Mouse (Mus musculus) heart, embryonic 12.5 days (tissue): Measurements from ENCODE around the gene Adgre5. TPM values are rescaled to one million over a fixed set of nuclear protein-coding genes. Genes with fewer than 3 reads are reported as not detected.

Source experiments
- ATAC-seq: fragments of 200-750 bp; cut with Nextera tagmentation; 2 replicates; pipeline ENCODE4 v1.8.0; 2017; ENCODE audit warnings: moderate TSS enrichment, moderate library complexity; ENCODE audit not compliant: insufficient number of reproducible peaks, low FRiP score
- H3K27ac ChIP-seq: fragments of 300-500 bp; sonication (generic); 2 replicates; pipeline ENCODE4 v1.5.1; 2016; ENCODE audit warnings: mild to moderate bottlenecking, moderate library complexity; ENCODE audit not compliant: poor library complexity, severe bottlenecking
- H3K27me3 ChIP-seq: fragments of 300-500 bp; sonication (generic); replicated peaks from 2 replicates; pipeline ENCODE4 v1.6.1; 2016; ENCODE audit warnings: mild to moderate bottlenecking, moderate library complexity
- H3K36me3 ChIP-seq: fragments of 300-500 bp; sonication (generic); 2 replicates; pipeline ENCODE4 v1.6.1; 2016; ENCODE audit warnings: mild to moderate bottlenecking, moderate library complexity
- H3K4me1 ChIP-seq: fragments of 300-500 bp; sonication (generic); replicated peaks from 2 replicates; pipeline ENCODE4 v1.6.1; 2016; ENCODE audit warnings: mild to moderate bottlenecking
- H3K4me2 ChIP-seq: fragments of 300-500 bp; sonication (generic); 2 replicates; pipeline ENCODE4 v1.6.1; 2016; ENCODE audit warnings: mild to moderate bottlenecking, moderate library complexity
- H3K4me3 ChIP-seq: fragments of 300-500 bp; sonication (generic); 2 replicates; pipeline ENCODE4 v1.5.1; 2016; ENCODE audit warnings: mild to moderate bottlenecking
- H3K9ac ChIP-seq: fragments of 300-500 bp; sonication (generic); 2 replicates; pipeline ENCODE4 v1.6.1; 2016; ENCODE audit warnings: mild to moderate bottlenecking, moderate library complexity
- H3K9me3 ChIP-seq: fragments of 300-500 bp; sonication (generic); replicated peaks from 2 replicates; pipeline ENCODE4 v1.6.1; 2016; ENCODE audit warnings: mild to moderate bottlenecking, moderate library complexity
- whole genome bisulfite sequencing: fragments of 180-500 bp; shearing (Covaris S2); methylation state at CpG from one replicate; pipeline ENCODE4 v1.1.7; 2016; 5-methylcytosine and 5-hydroxymethylcytosine counted together
- polyA plus RNA-seq: library from polyadenylated mRNA; unstranded; fragments of >200 nt; fragmentation: Nextera tagmentation; extraction: Ambion mirVana; gene quantifications from 2 replicates; pipeline ENCODE4 v1.2.1, GENCODE M21; 2016

The Adgre5 gene
- polyA plus RNA-seq, result 26.2 and 29.2 TPM in 2 replicates

DNA sequence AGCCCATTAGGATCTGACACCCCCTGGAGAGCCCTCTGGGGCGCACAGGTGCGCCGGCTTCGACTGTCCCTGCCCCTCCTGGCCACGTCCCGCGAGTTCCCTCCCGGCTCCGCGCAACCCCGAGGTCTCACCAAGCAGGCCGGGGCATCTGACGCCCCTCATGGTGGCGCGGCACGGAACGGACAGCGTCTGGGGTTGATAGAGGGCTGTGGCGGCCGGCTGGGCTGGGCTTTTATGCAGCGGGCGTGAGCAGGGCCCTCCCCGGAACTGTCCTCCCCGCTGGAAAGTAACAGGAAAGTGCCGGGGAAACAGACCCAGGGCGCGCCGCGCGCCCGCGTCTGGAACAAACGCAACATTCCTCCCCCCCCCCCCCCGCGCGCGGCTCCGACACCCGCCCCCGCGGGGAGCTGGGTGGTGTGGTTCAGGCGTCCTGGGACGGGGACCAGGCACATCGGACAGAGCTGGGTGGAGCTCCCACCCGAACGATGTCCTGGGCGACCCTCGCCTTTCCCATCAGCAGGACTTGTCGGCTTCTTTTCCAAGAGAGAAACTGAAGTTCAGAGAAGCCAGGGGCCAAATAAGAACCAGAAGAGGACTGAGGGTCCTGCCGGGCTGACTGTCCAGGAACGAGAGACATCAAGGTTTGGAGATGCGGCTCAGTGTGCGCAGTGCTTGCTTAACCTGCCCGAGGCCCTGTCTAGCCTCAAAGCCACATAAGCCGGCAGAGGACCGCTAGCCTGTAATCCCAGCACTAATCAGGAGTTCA, at the start of gene Adgre5:
Gene Adgre5, minus strand, starts transcription at position 351 of the 766 bp plus-strand sequence.
- Histone ChIP-seq H3K4me1 (peaks cover 35% of the 10 kb centered on the region), H3K27ac (peak within 1 kb of the TSS; percentile 69), H3K4me2 (peak within 1 kb of the TSS; percentile 88), H3K4me3 (peak within 1 kb of the TSS; percentile 58), H3K9ac (peak within 1 kb of the TSS; percentile 87), H3K9me3 (no peaks in the 10 kb centered on the region), H3K36me3 (0 out of 2 replicates have a peak, but pooled peaks cover 3% of the 10 kb centered on the region), H3K27me3 (no peaks in the 10 kb centered on the region)
- WGBS, result 2% methylated on average over 50 of the region's 56 CpGs
- peak; percentile 80 for ATAC-seq

DNA sequence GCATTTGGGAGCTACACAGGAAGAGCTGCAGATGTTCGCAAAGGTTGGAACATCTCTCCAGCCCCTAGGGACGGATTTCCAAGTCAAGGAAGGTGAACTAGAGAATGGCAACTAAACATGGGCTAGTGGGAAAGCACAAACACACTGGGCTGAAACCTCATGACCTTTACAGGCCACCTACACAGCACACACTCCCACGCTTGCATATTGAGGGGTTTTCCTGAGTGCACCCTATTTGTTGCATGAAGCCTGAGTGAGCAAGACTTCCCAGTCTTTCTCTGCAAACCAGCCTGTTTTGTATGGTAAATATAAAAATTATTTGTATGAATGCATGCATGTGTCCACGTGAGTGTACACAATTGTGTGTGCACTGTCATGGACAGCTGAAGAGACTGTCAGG, 48.7 kb upstream of the Adgre5 start:
- no peak for ATAC-seq
- Histone ChIP-seq H3K27me3 (0 out of 2 replicates have a peak, but pooled peaks cover 7% of the 10 kb centered on the region), H3K27ac (no peak overlapping the region), H3K36me3 (no peaks in the 10 kb centered on the region), H3K9ac (no peak overlapping the region), H3K9me3 (no peaks in the 10 kb centered on the region), H3K4me3 (no peak overlapping the region), H3K4me1 (no peaks in the 10 kb centered on the region), H3K4me2 (no peak overlapping the region)
- 68% methylated on average over 4 of the region's 4 CpGs for WGBS

DNA sequence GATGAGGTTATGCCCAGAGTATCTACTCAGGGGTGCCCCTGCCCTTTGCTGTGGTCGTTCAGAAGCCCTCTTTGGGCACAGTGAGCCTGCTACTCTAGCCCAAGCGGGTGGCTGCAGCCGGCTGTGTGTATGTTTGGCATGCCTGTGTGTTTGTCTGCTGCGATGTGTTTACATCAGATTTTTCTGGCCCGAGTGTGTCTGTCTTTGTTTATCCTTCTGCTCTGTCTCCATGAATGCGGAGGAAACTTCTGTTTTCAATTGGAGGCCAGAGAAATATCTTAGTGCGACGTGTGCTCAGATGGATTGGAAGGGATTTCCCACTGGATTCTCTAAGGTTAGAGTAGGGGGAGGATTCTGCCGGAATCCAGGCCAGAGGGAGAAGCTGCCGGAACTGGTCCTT, 43.9 kb upstream of the Adgre5 start:
- Histone ChIP-seq H3K9me3 (no peaks in the 10 kb centered on the region), H3K9ac (no peak overlapping the region), H3K4me1 (peaks cover 3% of the 10 kb centered on the region; the same call in 1 of the 2 replicates), H3K27me3 (0 out of 2 replicates have a peak, but pooled peaks cover 6% of the 10 kb centered on the region), H3K4me2 (no peak overlapping the region), H3K4me3 (no peak overlapping the region), H3K27ac (no peak overlapping the region), H3K36me3 (no peaks in the 10 kb centered on the region)
- no peak for ATAC-seq
- 65% methylated on average over 10 of the region's 10 CpGs for WGBS

DNA sequence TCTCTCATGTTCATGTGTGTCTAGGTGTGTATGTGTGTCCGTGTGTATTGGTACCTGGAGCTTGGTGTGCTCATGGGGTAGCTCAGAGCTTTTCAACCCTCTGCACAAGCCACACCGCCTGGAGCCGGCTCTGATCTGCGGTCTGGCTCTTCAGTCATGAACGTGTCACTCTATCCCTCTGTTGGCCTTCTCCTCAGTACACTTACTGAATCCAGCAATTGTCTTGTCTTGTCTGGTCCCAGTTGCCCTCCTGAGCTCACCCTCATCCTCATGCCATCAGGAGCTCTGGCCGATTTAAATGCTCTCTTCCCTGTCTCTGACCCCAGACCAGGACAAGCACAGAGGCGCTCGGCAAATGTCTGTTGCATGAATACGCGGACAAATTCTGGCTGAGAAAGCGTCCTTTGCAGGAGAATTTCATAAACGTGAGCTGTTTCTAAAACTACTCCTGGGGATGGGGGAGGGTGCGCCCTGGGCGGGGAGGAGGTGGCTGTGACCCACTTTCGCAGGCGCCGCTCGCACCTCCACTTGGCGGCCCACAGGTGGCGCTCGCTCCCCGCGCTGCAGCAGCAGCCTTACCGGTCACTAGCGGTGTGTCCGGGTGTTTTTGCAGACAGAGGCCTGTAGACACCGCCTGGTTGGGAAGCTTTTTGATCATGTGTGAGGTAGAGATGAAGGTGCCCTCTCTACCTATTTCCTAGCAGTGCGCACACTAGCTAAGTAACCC, 41.9 kb upstream of the Adgre5 start:
- ATAC-seq, result peak; percentile 38; the same call in 1 of the 2 replicates
- H3K36me3 ChIP-seq, result no peaks in the 10 kb centered on the region
- H3K27me3 ChIP-seq, result 0 out of 2 replicates have a peak, but pooled peaks cover 6% of the 10 kb centered on the region
- H3K4me3 ChIP-seq, result no peak overlapping the region
- 15% methylated on average over 28 of the region's 28 CpGs for WGBS
- peak overlapping the region; percentile 35; the same call in 1 of the 2 replicates for H3K4me2 ChIP-seq
- no peak overlapping the region for H3K27ac ChIP-seq
- no peaks in the 10 kb centered on the region for H3K9me3 ChIP-seq
- peaks cover 3% of the 10 kb centered on the region; the same call in 1 of the 2 replicates for H3K4me1 ChIP-seq
- no peak overlapping the region for H3K9ac ChIP-seq

DNA sequence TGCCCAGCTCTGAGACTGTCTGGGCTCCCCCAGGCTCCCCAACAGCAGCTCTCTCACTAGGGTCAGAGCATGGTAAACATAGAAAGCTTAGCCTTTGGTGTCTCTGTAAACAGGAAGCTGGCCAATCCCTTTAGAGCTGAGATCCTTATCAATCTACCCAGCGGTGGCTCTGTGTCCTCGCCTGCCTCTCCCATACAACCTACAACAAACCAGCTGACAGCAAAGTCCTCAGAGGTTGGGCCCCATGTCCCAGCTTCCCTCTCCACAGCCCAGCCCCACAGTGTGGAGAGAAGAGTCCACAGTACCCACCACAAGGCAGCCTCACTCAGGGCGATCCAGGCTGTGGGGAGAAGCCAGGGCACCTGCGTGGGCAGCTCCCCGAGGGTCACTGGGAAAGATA, 38.5 kb upstream of the Adgre5 start:
- Histone ChIP-seq H3K27me3 (0 out of 2 replicates have a peak, but pooled peaks cover 6% of the 10 kb centered on the region), H3K9ac (peak overlapping the region; percentile 49; the same call in 1 of the 2 replicates), H3K4me1 (peaks cover 3% of the 10 kb centered on the region; the same call in 1 of the 2 replicates), H3K4me2 (no peak overlapping the region), H3K36me3 (no peaks in the 10 kb centered on the region), H3K9me3 (no peaks in the 10 kb centered on the region), H3K27ac (no peak overlapping the region), H3K4me3 (no peak overlapping the region)
- 37% methylated on average over 5 of the region's 5 CpGs for WGBS
- no peak for ATAC-seq

DNA sequence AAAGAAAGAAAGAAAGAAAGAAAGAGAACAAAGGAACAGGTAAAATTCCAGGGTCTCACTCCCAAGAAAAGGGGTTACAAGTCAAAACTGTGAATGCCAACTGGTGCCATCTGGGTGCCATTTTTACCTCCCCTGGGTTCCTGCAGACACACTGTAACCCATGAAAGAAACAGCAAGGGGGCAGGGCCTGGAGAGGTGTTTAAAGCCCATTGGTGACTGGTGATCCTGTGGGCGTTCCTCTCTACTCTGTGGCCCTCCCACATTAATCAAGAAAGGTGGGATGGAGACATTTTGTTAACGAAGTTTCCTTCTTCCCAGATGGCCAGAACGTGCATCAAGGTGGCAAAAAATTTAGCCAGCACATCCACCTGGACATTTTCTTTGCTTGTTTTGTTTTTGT, 36.9 kb upstream of the Adgre5 start:
- no peak for ATAC-seq
- Histone ChIP-seq H3K9ac (no peak overlapping the region), H3K27me3 (0 out of 2 replicates have a peak, but pooled peaks cover 6% of the 10 kb centered on the region), H3K36me3 (no peaks in the 10 kb centered on the region), H3K4me2 (no peak overlapping the region), H3K4me1 (peaks cover 7% of the 10 kb centered on the region; the same call in 1 of the 2 replicates), H3K4me3 (no peak overlapping the region), H3K9me3 (no peaks in the 10 kb centered on the region), H3K27ac (no peak overlapping the region)
- WGBS, result 82% methylated on average over 3 of the region's 3 CpGs

DNA sequence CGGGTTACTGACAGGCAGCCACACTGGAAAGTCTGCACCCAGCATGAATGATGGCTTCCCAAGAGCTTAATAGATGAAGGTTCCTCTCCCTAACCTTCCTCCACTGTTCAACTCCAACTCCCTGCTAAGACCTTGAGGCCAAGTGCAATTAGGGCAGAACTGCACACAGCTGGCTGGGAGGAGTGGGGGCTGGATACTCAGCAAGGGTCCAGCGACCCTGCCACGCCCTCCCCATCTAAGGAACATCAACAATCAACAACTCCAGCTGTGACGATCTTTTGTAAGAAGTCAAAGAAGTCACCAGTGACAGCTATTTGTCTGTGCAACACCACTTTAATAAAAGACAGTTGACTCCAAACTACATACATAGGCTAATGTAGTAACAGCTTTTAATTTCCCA, 35.5 kb upstream of the Adgre5 start:
- no peak overlapping the region for H3K9ac ChIP-seq
- WGBS, result 51% methylated on average over 4 of the region's 4 CpGs
- no peak for ATAC-seq
- no peaks in the 10 kb centered on the region for H3K36me3 ChIP-seq
- H3K4me1 ChIP-seq, result peaks cover 14% of the 10 kb centered on the region
- H3K27ac ChIP-seq, result no peak overlapping the region
- H3K27me3 ChIP-seq, result no peaks in the 10 kb centered on the region
- H3K4me3 ChIP-seq, result no peak overlapping the region
- H3K9me3 ChIP-seq, result no peaks in the 10 kb centered on the region
- no peak overlapping the region for H3K4me2 ChIP-seq

DNA sequence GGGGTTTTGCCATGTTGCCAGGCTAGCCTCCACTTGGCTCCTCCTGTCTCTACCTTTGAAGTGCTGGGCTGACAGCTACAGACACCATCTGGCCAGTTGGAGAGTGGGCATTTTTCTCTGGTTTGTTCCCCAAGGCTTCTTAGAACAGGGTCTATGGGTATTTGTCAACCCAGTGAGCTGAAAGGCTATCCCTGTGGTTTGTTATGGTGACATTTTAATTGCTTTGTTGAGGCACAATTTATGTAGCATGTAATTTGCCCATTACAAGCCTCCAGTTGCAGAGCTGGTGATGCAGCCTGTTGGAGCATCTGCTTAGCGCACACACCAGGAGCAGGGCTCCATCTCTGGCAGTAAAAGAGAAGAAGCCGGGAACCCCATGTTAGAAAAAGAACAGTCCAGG, 33.1 kb upstream of the Adgre5 start:
- no peak overlapping the region for H3K4me3 ChIP-seq
- WGBS, result 82% methylated on average over 2 of the region's 2 CpGs
- H3K9ac ChIP-seq, result no peak overlapping the region
- no peak overlapping the region for H3K4me2 ChIP-seq
- peaks cover 14% of the 10 kb centered on the region for H3K4me1 ChIP-seq
- H3K9me3 ChIP-seq, result no peaks in the 10 kb centered on the region
- H3K27me3 ChIP-seq, result no peaks in the 10 kb centered on the region
- H3K27ac ChIP-seq, result no peak overlapping the region
- no peak for ATAC-seq
- H3K36me3 ChIP-seq, result no peaks in the 10 kb centered on the region

DNA sequence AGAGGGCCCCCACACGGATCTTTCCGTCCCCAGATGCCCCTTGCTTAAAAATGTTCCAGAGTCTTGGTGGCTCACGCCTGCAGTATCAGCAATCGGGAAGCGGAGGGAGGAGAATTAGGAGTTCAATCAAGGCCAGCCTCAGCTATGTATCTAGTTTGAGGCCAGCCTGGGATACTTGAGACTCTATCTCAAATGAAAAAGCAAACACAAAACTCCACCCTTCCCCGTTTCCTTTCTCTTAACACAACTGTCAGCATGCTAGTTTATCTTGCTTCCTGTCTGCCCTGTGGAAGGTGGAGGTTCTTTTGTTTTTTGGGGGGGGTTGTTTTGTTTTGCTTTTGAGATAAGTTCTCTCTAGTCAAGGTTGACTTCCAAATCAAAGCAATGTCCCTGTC, 32.3 kb upstream of the Adgre5 start:
- Histone ChIP-seq H3K9ac (peak overlapping the region; percentile 63; the same call in 1 of the 2 replicates), H3K4me3 (peak overlapping the region; percentile 44), H3K36me3 (no peaks in the 10 kb centered on the region), H3K4me2 (peak overlapping the region; percentile 77), H3K27ac (0 out of 2 replicates have a peak overlapping the region, but pooled peaks have one; percentile 31), H3K9me3 (no peaks in the 10 kb centered on the region), H3K27me3 (no peaks in the 10 kb centered on the region), H3K4me1 (peaks cover 14% of the 10 kb centered on the region)
- 18% methylated on average over 6 of the region's 6 CpGs for WGBS
- no peak for ATAC-seq

DNA sequence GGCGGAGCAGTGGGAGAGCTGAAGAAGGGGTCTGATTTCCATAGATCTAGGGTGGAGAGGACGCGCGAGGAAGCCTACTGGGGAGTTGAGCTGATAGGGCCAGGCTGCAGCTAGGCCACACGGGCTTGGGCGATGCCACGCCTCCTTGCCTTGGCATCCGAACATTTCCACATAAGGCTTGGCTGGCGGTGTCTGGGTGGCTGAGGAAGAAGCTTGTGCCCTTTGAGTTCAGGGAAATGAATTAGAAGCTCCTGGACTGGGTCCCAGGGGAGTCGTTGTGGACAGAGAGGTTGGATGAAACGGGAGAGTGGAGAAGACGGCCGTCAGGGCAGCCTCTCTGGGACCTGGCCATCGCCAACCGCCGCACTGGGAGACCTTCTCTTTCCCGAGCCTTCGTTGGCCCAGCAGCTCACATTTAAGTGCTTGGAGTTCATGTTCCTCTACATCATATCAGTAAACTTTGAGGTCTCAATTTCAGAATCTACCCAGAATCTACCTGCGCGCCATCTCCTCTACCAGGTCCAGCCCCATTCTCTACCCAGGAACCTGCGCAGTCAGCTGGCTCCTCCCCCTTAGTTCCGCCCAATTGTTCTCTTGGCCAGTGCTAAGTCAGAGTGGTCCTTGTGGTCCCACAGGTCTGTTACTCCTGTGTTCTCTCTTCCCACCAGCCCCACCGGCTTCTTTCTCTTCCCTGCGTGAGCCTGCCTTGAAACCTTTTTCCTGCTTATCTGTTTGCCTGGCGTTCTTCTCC, 31.8 kb upstream of the Adgre5 start:
- H3K36me3 ChIP-seq, result no peaks in the 10 kb centered on the region
- WGBS, result 4% methylated on average over 25 of the region's 25 CpGs
- 0 out of 2 replicates have a peak overlapping the region, but pooled peaks have one; percentile 31 for H3K27ac ChIP-seq
- peaks cover 14% of the 10 kb centered on the region for H3K4me1 ChIP-seq
- H3K4me2 ChIP-seq, result peak overlapping the region; percentile 77
- no peaks in the 10 kb centered on the region for H3K9me3 ChIP-seq
- H3K27me3 ChIP-seq, result no peaks in the 10 kb centered on the region
- ATAC-seq, result peak; percentile 71
- H3K9ac ChIP-seq, result peak overlapping the region; percentile 63
- peak overlapping the region; percentile 44 for H3K4me3 ChIP-seq
